Mouse (Mus musculus): ENCODE results near the gene 1110065P20Rik.
A peak's percentile ranks its signal among the peaks of the same experiment; 100 is the strongest.

The 1110065P20Rik gene

DNA sequence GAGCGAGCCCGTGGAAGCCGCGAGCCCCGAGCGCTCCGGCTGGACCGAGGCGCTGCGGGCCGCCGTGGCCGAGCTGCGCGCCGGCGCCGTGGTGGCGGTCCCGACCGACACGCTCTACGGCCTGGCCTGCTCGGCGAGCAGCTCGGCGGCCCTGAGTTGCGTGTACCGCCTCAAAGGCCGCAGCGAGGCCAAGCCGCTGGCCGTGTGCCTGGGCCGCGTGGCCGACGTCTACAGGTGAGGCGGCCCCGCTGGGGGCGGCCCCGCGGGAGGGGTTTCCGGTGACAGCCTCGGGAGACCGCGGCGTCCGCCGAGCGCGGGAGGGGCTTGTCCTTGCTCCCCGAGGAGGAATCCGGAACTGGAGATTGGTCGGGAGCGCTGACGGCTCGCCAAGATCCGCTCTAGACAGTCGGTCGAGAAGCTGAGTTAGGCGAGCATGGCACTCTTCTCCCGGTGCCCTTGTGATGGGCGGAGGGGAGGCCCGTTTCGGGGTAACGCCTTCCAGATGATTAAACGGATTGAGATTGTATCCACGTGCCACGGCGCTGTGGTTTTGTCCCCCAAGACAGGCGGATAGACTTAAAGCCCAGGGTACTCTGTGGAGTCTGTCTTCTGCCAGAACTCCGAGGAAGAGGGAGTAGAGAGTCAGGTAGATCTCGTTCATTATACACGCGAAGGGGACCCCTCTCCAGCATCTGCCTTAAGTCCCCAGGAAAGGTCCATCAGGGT lies at the start of gene 1110065P20Rik:
1110065P20Rik (minus strand) TSS at position 264 of the 726 bp plus-strand sequence.
- DNase-seq (ENCODE audit: low read depth, low spot score), result peak; percentile 74

GRCm38 (mm10) chr4:124899906-124900305 lies 48.9 kb upstream of the 1110065P20Rik start:
- DNase-seq (ENCODE audit: low read depth, low spot score), result no peak

DNA sequence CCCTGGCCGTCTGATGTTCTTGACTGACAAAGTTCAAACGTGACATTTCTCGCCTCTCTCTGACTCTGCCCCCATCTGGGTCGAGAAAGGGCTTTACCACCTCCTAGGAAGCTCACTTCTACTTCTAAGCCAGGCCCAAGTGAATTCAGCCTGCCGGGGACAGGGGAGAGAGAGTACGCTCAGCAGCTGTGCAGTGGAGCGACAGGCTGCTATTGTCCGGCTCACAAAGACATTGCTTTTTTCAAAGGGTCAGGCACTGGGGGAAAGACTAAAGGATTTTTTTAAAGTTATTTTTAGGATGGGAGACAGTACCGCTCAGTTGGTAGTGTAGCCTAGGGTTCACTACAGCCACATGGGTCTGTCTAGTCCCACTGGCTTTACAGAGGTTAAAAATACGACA lies 47.4 kb upstream of the 1110065P20Rik start:
- DNase-seq (ENCODE audit: low read depth, low spot score), result no peak

GRCm38 (mm10) chr4:124894508-124895428 lies 43.8 kb upstream of the 1110065P20Rik start:
- peak; percentile 55 for DNase-seq (ENCODE audit: low read depth, low spot score)

GRCm38 (mm10) chr4:124893769-124894168 lies 42.8 kb upstream of the 1110065P20Rik start:
- DNase-seq (ENCODE audit: low read depth, low spot score), result peak; percentile 39

DNA sequence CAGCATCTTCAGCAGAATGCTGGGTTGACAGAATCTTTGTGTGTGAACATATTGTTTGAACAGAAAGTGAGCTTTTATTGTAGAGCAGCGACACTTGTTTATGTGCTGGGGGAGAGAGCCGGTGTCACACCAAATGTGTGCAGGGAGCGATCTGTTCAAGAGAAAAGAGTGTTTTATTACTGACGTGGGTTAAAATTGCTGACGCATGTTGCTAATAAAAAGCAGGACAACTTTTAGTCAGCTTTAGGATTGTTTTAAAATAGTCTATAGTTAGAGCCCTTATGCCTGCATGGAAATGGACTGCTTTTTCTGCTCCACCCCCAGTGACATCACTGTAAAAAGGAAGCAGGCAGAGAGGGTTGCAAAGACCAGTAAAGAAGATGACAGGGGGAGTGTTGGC lies 39.8 kb upstream of the 1110065P20Rik start:
- no peak for DNase-seq (ENCODE audit: low read depth, low spot score)

DNA sequence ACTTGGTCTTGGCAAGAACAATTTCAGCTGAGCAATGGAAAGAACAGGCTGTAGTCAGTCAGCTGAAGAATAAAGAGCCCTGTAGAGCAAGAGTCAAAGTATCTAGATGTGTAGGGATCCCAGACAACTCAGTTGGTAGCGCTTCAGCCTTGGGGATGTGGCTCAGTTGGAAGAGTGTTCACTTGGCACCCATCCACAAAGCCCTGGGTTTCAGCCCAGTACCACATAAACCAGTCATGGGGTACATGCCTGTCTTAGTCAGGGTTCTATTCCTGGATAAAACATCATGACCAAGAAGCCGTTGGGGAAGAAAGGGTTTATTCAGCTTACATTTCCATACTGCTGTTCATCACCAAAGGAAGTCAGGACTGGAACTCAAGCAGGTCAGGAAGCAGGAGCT lies 38.9 kb upstream of the 1110065P20Rik start:
- DNase-seq (ENCODE audit: low read depth, low spot score), result no peak

DNA sequence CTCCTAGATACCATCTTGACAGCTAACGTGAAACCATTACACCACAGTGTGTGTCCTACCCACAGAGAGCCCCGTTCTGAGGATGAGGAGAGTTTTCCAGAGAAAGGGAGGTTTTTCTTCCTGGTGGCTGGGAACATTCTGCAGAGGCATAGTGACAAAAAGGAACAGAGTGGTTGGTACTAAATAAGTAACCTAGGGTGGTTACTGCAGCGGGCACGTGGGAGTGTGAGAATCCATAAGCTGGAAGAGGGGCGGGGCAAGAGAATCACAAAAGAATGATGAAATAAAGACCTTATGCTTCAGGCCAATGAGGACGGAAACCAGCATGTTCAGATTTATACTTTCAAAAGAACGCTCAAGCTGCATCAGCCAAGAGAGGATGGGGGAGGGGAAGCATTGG lies 37.7 kb upstream of the 1110065P20Rik start:
- DNase-seq (ENCODE audit: low read depth, low spot score), result no peak

GRCm38 (mm10) chr4:124882151-124882729 lies 31.2 kb upstream of the 1110065P20Rik start:
- peak; percentile 73 for DNase-seq (ENCODE audit: low read depth, low spot score)

DNA sequence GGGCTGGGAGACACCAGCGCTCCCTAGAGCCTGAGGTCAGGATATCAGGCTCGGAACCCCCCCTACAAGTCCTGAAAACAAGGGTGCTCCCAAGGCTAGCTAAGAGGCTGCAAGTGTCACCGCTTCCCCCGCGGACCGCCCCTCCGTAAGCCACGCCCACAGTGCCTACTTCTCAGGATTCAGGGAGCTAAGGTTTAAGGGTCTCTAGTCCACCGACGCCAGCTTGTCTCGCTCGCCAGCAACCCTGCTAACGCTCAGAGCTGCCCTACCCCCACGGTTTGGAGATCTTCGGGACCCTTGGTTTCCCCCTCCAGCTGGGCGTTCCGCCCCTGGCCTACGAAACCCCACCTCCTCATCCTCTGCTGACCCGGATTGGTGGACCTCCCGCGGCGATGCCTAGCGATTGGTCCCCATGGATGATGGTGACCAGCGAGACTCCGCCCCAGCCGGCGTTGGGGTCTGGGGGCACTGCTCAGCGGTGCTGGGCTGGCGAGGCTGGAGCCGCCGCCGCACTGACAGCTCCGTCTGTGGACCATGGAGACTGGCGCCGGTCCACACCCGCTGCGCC lies 30.4 kb upstream of the 1110065P20Rik start:
- peak; percentile 87 for DNase-seq (ENCODE audit: low read depth, low spot score)

DNA sequence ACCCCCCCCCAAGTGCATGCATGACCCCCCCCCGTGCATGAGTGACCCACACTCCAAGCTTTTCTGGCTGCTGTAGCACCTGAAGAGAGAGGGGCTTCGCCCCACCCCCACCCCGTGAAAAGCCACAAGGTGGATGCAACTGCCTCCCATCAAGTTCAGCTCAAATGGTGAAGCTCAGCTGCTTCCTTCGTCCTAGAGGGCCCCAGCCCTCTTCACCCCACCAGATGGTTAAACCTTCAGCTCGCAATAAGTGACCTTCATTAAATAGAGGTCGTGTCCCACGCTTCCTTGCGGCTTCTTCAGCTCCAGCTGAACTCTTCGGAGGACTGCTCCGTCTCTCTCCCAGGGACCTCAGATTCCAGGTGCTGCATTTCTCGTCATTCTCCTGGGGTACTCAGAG lies 29.6 kb upstream of the 1110065P20Rik start, which contains the start of gene Epha10:
Epha10 (plus strand) TSS at position 301 of the 400 bp plus-strand sequence.
- DNase-seq (ENCODE audit: low read depth, low spot score), result no peak

DNA sequence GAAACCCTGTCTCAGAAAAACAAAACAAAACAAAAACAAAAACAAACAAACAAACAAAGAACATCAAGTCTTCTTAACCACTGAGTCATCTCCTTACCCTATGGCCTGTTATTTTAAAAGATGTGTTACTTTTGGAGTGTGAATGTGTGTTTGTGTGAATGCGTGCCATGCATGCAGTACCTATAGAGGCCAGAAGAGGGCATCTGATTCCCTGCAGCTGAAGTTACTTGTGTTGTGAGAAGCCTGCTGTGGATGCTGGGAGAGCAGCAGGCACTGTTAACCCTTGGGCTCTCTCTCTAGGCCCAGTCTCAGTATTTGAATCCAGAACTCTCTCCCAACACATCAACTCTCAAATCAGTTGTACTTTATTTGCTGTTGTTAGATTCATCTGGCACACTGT lies 21.7 kb upstream of the 1110065P20Rik start:
- peak; percentile 87 for DNase-seq (ENCODE audit: low read depth, low spot score)

DNA sequence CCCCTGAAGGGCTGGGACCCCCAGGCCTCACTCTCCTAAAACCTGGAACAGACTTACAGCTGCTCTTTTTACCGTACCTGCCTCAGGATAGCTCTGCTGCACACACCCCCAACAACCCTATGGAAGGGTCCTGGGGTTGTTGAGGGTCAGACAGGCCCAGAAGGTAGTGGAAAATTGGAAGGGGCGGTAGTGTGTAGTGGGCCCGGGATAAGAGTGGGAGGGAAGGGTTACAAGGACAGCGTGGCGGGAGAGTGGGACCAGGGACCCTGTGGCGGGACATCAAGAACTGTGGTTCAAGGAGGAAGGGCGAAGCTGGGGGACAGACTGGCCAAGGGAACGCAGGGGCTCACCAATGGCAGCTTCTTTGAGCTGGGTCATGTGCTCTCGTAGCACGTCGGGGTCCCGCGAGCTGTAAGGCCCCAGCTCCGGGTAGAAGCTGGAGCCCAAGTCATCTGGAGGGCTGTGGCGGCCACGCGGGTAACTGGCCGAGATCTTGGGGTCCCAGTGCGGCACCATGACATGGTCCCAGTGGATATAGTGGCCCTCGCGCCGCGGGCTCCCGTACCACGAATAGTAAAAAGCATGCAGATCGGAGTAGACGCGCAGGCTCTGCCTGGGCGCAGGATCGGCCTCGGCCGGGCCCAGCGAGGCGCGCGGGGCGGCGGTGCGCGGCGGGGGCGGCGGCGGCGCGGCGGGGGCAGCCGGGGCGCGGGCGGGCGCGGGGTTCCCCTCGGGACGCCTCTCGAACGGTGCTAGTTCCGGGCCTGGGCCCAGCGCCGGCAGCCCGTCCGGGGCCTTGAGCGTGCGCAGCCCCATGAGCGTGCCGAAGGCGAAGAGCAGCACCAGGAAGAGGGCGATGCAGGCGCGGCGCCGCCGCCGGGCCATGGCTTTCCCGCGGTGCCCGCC lies 10.5 kb upstream of the 1110065P20Rik start, which contains the start of gene Maneal:
Maneal (minus strand) TSS at position 889 of the 906 bp plus-strand sequence.
- no peak for DNase-seq (ENCODE audit: low read depth, low spot score)

GRCm38 (mm10) chr4:124860446-124860845 lies 9.4 kb upstream of the 1110065P20Rik start:
- peak; percentile 74 for DNase-seq (ENCODE audit: low read depth, low spot score)

- DNase-seq (ENCODE audit: low read depth, low spot score), result no peak
Measured at GRCm38 (mm10) chr4:124858370-124858769, 7.4 kb upstream of the 1110065P20Rik start.

DNA sequence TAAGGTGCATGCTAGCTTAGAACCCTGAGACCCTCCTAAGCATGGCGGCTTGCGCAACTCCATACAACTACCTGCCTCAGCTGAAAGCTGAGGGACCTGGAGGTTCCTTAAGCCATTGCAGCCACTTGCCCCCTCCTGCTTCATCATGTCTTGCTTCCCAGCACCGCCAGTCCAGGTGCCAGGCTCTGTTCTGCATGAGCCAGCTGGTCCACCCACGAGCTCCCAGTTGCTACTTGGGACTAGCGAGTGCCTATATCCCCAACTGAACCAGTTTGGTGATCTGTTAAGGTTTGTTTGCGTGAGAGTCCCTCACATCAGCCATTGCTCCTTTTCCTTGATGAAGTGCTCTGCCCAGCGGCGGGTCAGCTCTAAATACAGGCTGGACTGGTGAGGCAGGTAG lies 5.3 kb upstream of the 1110065P20Rik start:
- DNase-seq (ENCODE audit: low read depth, low spot score), result no peak

DNA sequence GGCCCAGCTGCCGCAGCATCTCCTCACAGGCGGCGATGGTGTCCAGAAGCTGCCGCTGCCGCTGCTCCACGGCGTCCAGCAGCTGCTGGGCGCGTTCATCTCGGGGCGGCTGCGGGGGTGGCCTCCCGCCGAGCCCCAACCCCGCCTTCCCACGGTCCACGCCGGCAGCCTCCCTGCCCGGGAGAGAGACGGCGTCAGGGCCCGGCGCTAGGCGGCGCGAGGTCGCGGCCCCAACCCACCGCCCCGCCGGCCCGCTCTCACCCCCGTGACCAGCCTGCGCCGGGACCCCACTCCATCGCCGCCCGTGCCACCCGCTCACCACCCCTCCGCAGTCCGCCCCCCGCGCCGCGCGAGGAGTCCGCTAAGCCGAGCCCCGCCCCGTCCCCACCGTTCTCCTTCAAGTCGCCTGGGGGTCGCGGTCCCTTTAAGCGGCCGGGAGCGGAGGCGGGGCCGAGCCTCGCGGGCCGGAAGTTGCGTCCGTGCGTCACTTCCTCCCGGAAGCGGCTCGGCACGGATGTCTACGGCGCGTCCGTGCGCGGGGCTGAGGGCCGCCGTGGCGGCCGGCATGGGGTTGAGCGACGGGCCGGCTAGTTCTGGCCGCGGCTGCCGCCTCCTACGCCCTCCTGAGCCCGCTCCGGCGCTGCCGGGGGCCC lies 609 bp downstream of the 1110065P20Rik start, which contains the start of gene Yrdc:
Yrdc (plus strand) TSS at position 419 of the 653 bp plus-strand sequence.
- DNase-seq (ENCODE audit: low read depth, low spot score), result peak; percentile 97

- peak; percentile 63 for DNase-seq (ENCODE audit: low read depth, low spot score)
Measured at GRCm38 (mm10) chr4:124849631-124850260, 1.2 kb downstream of the 1110065P20Rik start.

DNA sequence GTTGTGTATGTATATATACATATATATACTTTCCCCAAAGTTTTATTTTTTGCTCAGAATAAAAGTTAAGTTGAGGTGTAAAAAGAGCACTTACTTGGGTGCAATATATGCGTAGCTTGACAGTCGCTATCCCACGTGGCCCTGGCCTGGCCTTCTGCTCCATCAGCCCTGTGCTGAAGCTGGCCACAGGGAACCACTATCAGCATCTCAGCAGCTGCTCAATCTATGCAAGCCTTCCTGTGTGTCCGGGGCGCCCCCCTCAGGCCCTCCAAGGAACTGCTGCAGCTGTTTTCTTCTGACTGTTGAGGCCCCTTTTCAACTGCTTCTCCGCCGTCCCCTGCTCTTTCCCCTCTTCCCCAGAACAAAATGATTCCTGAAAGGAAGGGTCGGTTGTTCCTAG lies 3.4 kb downstream of the 1110065P20Rik start:
- DNase-seq (ENCODE audit: low read depth, low spot score), result peak; percentile 89

All from ZHBTc4 (cell line).